Mouse (Mus musculus): ENCODE results near the gene Vps9d1. TPM values are rescaled to one million over a fixed set of nuclear protein-coding genes. Genes with fewer than 3 reads are reported as not detected.
"Not testable (repeated sequence)": the region's sequence is repeated elsewhere in the genome, so short reads cannot be mapped to it uniquely, and the experiment has no call there.

The Vps9d1 gene
- total and polyA plus RNA-seq, 2 experiments, result 5.6 to 48.8 TPM

DNA sequence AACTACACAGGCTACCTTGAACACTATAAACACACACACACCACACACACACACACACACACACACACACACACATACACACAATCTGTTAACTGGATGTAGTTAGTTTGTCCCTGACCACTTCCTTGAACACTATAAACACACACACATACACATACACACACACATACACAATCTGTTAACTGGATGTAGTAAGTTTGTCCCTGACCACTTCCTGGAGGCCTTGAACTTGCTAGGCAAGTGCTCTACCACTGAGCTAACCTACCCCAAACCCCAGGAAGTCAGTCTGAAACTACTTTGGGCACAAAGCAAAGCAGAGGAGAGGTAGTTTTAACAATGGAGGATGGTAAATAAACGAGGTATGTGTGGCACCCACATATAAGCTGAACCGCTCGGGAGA lies 50.6 kb downstream of the Vps9d1 start:
- WGBS, result 75% methylated on average over 3 of the region's 3 CpGs
- peaks cover 3% of the 10 kb centered on the region; the same call in 1 of the 2 replicates for H3K36me3 ChIP-seq (ENCODE audit: control insufficient read depth, insufficient read depth, low read length)
- no peaks in the 10 kb centered on the region for H3K4me1 ChIP-seq (ENCODE audit: control insufficient read depth, insufficient read depth, low read length)
- H3K79me2 ChIP-seq (ENCODE audit: control insufficient read depth, insufficient read depth, low read length), result no peaks in the 10 kb centered on the region
- H3K4me3 ChIP-seq (ENCODE audit: insufficient read depth, low read depth, low read length), result no peak overlapping the region
- TF ChIP-seq POLR2A (IDR thresholded peaks at IDR 0.05; ENCODE audit: extremely low read depth, insufficient read depth, low read length), result no peak
- TF ChIP-seq CTCF (IDR thresholded peaks at IDR 0.05; ENCODE audit: low read depth, low read length), result no peak
- H3K9ac ChIP-seq (ENCODE audit: low read depth, low read length), result no peak overlapping the region
- no peak overlapping the region for H3K27ac ChIP-seq (replicated peaks; ENCODE audit: insufficient read depth, low read depth, low read length)
- peak; percentile 19 for DNase-seq (ENCODE audit: extremely low read depth, low read depth, low spot score)
- H3K27me3 ChIP-seq (ENCODE audit: control insufficient read depth, insufficient read depth, low read length), result no peaks in the 10 kb centered on the region

- no peaks in the 10 kb centered on the region for H3K79me2 ChIP-seq (ENCODE audit: control insufficient read depth, insufficient read depth, low read length)
- peak; percentile 53 for DNase-seq (ENCODE audit: extremely low read depth, low read depth, low spot score)
- no peaks in the 10 kb centered on the region for H3K27me3 ChIP-seq (ENCODE audit: control insufficient read depth, insufficient read depth, low read length)
- WGBS, result 23% methylated on average over 5 of the region's 5 CpGs
- no peak overlapping the region for H3K9ac ChIP-seq (ENCODE audit: low read depth, low read length)
- H3K4me1 ChIP-seq (ENCODE audit: control insufficient read depth, insufficient read depth, low read length), result no peaks in the 10 kb centered on the region
- no peaks in the 10 kb centered on the region for H3K36me3 ChIP-seq (ENCODE audit: control insufficient read depth, insufficient read depth, low read length)
- TF ChIP-seq POLR2A (IDR thresholded peaks at IDR 0.05; ENCODE audit: extremely low read depth, insufficient read depth, low read length) (no peak), CTCF (IDR thresholded peaks at IDR 0.05; ENCODE audit: low read depth, low read length) (peak; percentile 61)
- no peak overlapping the region for H3K27ac ChIP-seq (replicated peaks; ENCODE audit: insufficient read depth, low read depth, low read length)
- no peak overlapping the region for H3K4me3 ChIP-seq (ENCODE audit: insufficient read depth, low read depth, low read length)
These were observed 51.9 kb downstream of the Vps9d1 start for GRCm38 (mm10) chr8:123202288-123202687.

DNA sequence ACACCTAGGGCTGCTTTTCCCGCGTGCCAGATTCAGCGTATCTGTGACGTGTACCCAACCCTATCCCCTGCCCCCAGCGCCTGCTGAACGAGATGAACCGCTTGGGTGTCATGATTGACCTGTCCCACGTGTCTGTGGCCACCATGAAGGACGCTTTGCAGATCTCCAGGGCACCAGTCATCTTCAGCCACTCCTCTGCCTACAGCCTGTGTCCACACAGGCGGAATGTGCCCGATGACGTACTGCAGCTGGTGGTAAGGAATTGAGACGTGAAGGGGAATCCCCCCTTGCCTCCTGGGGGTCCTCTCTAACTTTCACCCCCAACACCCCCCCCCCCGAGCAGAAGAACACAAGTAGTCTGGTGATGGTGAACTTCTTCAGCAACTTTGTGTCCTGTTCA lies 54.3 kb downstream of the Vps9d1 start:
- H3K79me2 ChIP-seq (ENCODE audit: control insufficient read depth, insufficient read depth, low read length), result no peaks in the 10 kb centered on the region
- DNase-seq (ENCODE audit: extremely low read depth, low read depth, low spot score), result no peak
- no peak overlapping the region for H3K9ac ChIP-seq (ENCODE audit: low read depth, low read length)
- no peak overlapping the region for H3K27ac ChIP-seq (replicated peaks; ENCODE audit: insufficient read depth, low read depth, low read length)
- H3K4me3 ChIP-seq (ENCODE audit: insufficient read depth, low read depth, low read length), result no peak overlapping the region
- no peaks in the 10 kb centered on the region for H3K4me1 ChIP-seq (ENCODE audit: control insufficient read depth, insufficient read depth, low read length)
- no peaks in the 10 kb centered on the region for H3K27me3 ChIP-seq (ENCODE audit: control insufficient read depth, insufficient read depth, low read length)
- TF ChIP-seq POLR2A (IDR thresholded peaks at IDR 0.05; ENCODE audit: extremely low read depth, insufficient read depth, low read length), result no peak
- TF ChIP-seq CTCF (IDR thresholded peaks at IDR 0.05; ENCODE audit: low read depth, low read length), result no peak
- 72% methylated on average over 14 of the region's 14 CpGs for WGBS
- H3K36me3 ChIP-seq (ENCODE audit: control insufficient read depth, insufficient read depth, low read length), result no peaks in the 10 kb centered on the region

DNA sequence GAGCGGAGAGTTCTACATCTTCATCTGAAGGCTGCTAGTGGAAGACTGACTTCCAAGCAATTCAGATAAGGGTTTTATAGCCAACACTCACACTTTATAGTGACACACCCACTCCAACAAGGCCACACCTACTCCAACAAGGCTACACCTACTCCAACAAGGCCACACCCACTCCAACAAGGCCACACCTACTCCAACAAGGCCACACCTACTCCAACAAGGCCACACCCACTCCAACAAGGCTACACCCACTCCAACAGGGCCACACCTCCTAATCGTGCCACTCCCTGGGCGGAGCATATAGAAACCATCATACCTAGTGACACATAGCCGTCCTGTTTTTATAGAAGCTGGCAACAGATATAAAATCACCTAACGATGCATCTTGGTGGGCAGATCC lies 57.1 kb downstream of the Vps9d1 start:
- not testable (repeated sequence) for DNase-seq (ENCODE audit: extremely low read depth, low read depth, low spot score); H3K79me2 ChIP-seq (ENCODE audit: control insufficient read depth, insufficient read depth, low read length); H3K27ac ChIP-seq (replicated peaks; ENCODE audit: insufficient read depth, low read depth, low read length); H3K9ac ChIP-seq (ENCODE audit: low read depth, low read length); H3K4me1 ChIP-seq (ENCODE audit: control insufficient read depth, insufficient read depth, low read length); H3K4me3 ChIP-seq (ENCODE audit: insufficient read depth, low read depth, low read length); H3K27me3 ChIP-seq (ENCODE audit: control insufficient read depth, insufficient read depth, low read length); H3K36me3 ChIP-seq (ENCODE audit: control insufficient read depth, insufficient read depth, low read length)
- 83% methylated on average over 5 of the region's 5 CpGs for WGBS

GRCm38 (mm10) chr8:123193771-123194170 lies 60.4 kb downstream of the Vps9d1 start:
- Histone ChIP-seq H3K4me3 (ENCODE audit: insufficient read depth, low read depth, low read length) (no peak overlapping the region), H3K4me1 (ENCODE audit: control insufficient read depth, insufficient read depth, low read length) (peaks cover 6% of the 10 kb centered on the region), H3K36me3 (ENCODE audit: control insufficient read depth, insufficient read depth, low read length) (no peaks in the 10 kb centered on the region), H3K79me2 (ENCODE audit: control insufficient read depth, insufficient read depth, low read length) (no peaks in the 10 kb centered on the region), H3K27ac (replicated peaks; ENCODE audit: insufficient read depth, low read depth, low read length) (no peak overlapping the region), H3K27me3 (ENCODE audit: control insufficient read depth, insufficient read depth, low read length) (no peaks in the 10 kb centered on the region), H3K9ac (ENCODE audit: low read depth, low read length) (no peak overlapping the region)
- TF ChIP-seq CTCF (IDR thresholded peaks at IDR 0.05; ENCODE audit: low read depth, low read length) (no peak), POLR2A (IDR thresholded peaks at IDR 0.05; ENCODE audit: extremely low read depth, insufficient read depth, low read length) (no peak)
- WGBS, result 92% methylated on average over 9 of the region's 9 CpGs
- DNase-seq (ENCODE audit: extremely low read depth, low read depth, low spot score), result no peak

Other genes starting within 250 kb of the Vps9d1 start
- gene Ankrd11, start 212.1 kb downstream of the Vps9d1 start, total RNA-seq (2014; rRNA removed), result 22.1 and 28.0 TPM in 2 replicates
- gene Ankrd11, start 212.1 kb downstream of the Vps9d1 start, polyA plus RNA-seq (2012; rRNA removed), result 22.7 and 28.3 TPM in 2 replicates
- 27.4 and 29.5 TPM in 2 replicates for gene Spg7, start 191.4 kb downstream of the Vps9d1 start, total RNA-seq (2014; rRNA removed)
- gene Spg7, start 191.4 kb downstream of the Vps9d1 start, polyA plus RNA-seq (2012; rRNA removed), result 62.4 and 81.4 TPM in 2 replicates
- 764 and 919 TPM in 2 replicates for gene Rpl13, start 152.0 kb downstream of the Vps9d1 start, total RNA-seq (2014; rRNA removed)
- 634 and 769 TPM in 2 replicates for gene Rpl13, start 152.0 kb downstream of the Vps9d1 start, polyA plus RNA-seq (2012; rRNA removed)
- gene Cpne7, start 137.0 kb downstream of the Vps9d1 start, total RNA-seq (2014; rRNA removed), result 0.07 and 0.09 TPM in 2 replicates
- gene Cpne7, start 137.0 kb downstream of the Vps9d1 start, polyA plus RNA-seq (2012; rRNA removed), result 0.09 and 0.28 TPM in 2 replicates
- gene Sult5a1, start 96.0 kb downstream of the Vps9d1 start, total RNA-seq (2014; rRNA removed), result 15.5 and 29.8 TPM in 2 replicates
- 62.7 and 154 TPM in 2 replicates for gene Sult5a1, start 96.0 kb downstream of the Vps9d1 start, polyA plus RNA-seq (2012; rRNA removed)
- 0.55 and 0.74 TPM in 2 replicates for gene Dpep1, start 68.1 kb downstream of the Vps9d1 start, total RNA-seq (2014; rRNA removed)
- gene Dpep1, start 68.1 kb downstream of the Vps9d1 start, polyA plus RNA-seq (2012; rRNA removed), result 0.45 and 1.8 TPM in 2 replicates
- 51.5 and 58.5 TPM in 2 replicates for gene Chmp1a, start 41.6 kb downstream of the Vps9d1 start, total RNA-seq (2014; rRNA removed)
- 67.1 and 67.7 TPM in 2 replicates for gene Chmp1a, start 41.6 kb downstream of the Vps9d1 start, polyA plus RNA-seq (2012; rRNA removed)
- gene Spata33, start 41.5 kb downstream of the Vps9d1 start, total RNA-seq (2014; rRNA removed), result 0.28 and 0.34 TPM in 2 replicates
- gene Spata33, start 41.5 kb downstream of the Vps9d1 start, polyA plus RNA-seq (2012; rRNA removed), result 0.13 and 0.61 TPM in 2 replicates
- 16.9 and 18.2 TPM in 2 replicates for gene Cdk10, start 29.5 kb downstream of the Vps9d1 start, total RNA-seq (2014; rRNA removed)
- gene Cdk10, start 29.5 kb downstream of the Vps9d1 start, polyA plus RNA-seq (2012; rRNA removed), result 29.8 and 45.1 TPM in 2 replicates
- 16.8 and 18.1 TPM in 2 replicates for gene Spata2l, start 18.1 kb downstream of the Vps9d1 start, total RNA-seq (2014; rRNA removed)
- gene Spata2l, start 18.1 kb downstream of the Vps9d1 start, polyA plus RNA-seq (2012; rRNA removed), result 27.3 and 41.2 TPM in 2 replicates
- 21.3 and 26.3 TPM in 2 replicates for gene Zfp276, start 153 bp downstream of the Vps9d1 start, total RNA-seq (2014; rRNA removed)
- 17.7 and 24.5 TPM in 2 replicates for gene Zfp276, start 153 bp downstream of the Vps9d1 start, polyA plus RNA-seq (2012; rRNA removed)
- gene Fanca, start 64.2 kb upstream of the Vps9d1 start, total RNA-seq (2014; rRNA removed), result 0.94 and 1.8 TPM in 2 replicates
- gene Fanca, start 64.2 kb upstream of the Vps9d1 start, polyA plus RNA-seq (2012; rRNA removed), result 0.88 and 1.1 TPM in 2 replicates
- under 0.01 and 0.07 TPM in 2 replicates for gene Spire2, start 78.4 kb upstream of the Vps9d1 start, total RNA-seq (2014; rRNA removed)
- gene Spire2, start 78.4 kb upstream of the Vps9d1 start, polyA plus RNA-seq (2012; rRNA removed), result 0.13 TPM in 1 of 2 replicates, not detected in the other
- 86.7 and 94.3 TPM in 2 replicates for gene Tcf25, start 119.4 kb upstream of the Vps9d1 start, total RNA-seq (2014; rRNA removed)
- gene Tcf25, start 119.4 kb upstream of the Vps9d1 start, polyA plus RNA-seq (2012; rRNA removed), result 83.8 and 117 TPM in 2 replicates
- not detected in 2 replicates for gene Mc1r, start 152.8 kb upstream of the Vps9d1 start, total RNA-seq (2014; rRNA removed)
- gene Mc1r, start 152.8 kb upstream of the Vps9d1 start, polyA plus RNA-seq (2012; rRNA removed), result not detected in 2 replicates
- 0.67 TPM in 1 of 2 replicates, not detected in the other for gene Tubb3, start 157.1 kb upstream of the Vps9d1 start, total RNA-seq (2014; rRNA removed)
- gene Tubb3, start 157.1 kb upstream of the Vps9d1 start, polyA plus RNA-seq (2012; rRNA removed), result not detected in 2 replicates
- gene Def8, start 169.2 kb upstream of the Vps9d1 start, total RNA-seq (2014; rRNA removed), result 20.5 and 20.6 TPM in 2 replicates
- 32.2 and 33.5 TPM in 2 replicates for gene Def8, start 169.2 kb upstream of the Vps9d1 start, polyA plus RNA-seq (2012; rRNA removed)
- 22.8 and 26.0 TPM in 2 replicates for gene Afg3l1, start 223.6 kb upstream of the Vps9d1 start, total RNA-seq (2014; rRNA removed)
- 36.3 and 37.8 TPM in 2 replicates for gene Afg3l1, start 223.6 kb upstream of the Vps9d1 start, polyA plus RNA-seq (2012; rRNA removed)